Mouse (Mus musculus) intestine, postnatal 0 days (tissue): ENCODE data around the gene Atxn1. TPM values are rescaled to one million over a fixed set of nuclear protein-coding genes. Genes with fewer than 3 reads are reported as not detected.

Experiments used
- ATAC-seq: fragments of 200-750 bp; cut with Nextera tagmentation; 2 replicates; pipeline ENCODE4 v1.8.0; 2017; ENCODE audit warnings: mild to moderate bottlenecking, moderate TSS enrichment, moderate library complexity
- H3K27ac ChIP-seq: fragments of 300-500 bp; sonication (generic); 2 replicates; pipeline ENCODE4 v1.5.1; 2014; ENCODE audit warnings: mild to moderate bottlenecking, low read depth, low read length, moderate library complexity
- H3K27me3 ChIP-seq: fragments of 300-500 bp; sonication (generic); replicated peaks from 2 replicates; pipeline ENCODE4 v1.6.1; 2014; ENCODE audit warnings: low read length, mixed read lengths; ENCODE audit not compliant: control insufficient read depth, insufficient read depth
- H3K36me3 ChIP-seq: fragments of 300-500 bp; sonication (generic); 2 replicates; pipeline ENCODE4 v1.6.1; 2014; ENCODE audit warnings: mild to moderate bottlenecking, moderate library complexity; ENCODE audit not compliant: control insufficient read depth, insufficient read depth
- H3K4me1 ChIP-seq: fragments of 300-500 bp; sonication (generic); replicated peaks from 2 replicates; pipeline ENCODE4 v1.6.1; 2014; ENCODE audit warnings: antibody characterized with exemption, low read length, mixed read lengths; ENCODE audit not compliant: control insufficient read depth, insufficient read depth
- H3K4me2 ChIP-seq: fragments of 300-500 bp; sonication (generic); replicated peaks from 2 replicates; pipeline ENCODE4 v1.6.1; 2014; ENCODE audit warnings: low read depth, mild to moderate bottlenecking, moderate library complexity
- H3K4me3 ChIP-seq: fragments of 300-500 bp; sonication (generic); 2 replicates; pipeline ENCODE4 v1.5.1; 2014; ENCODE audit warnings: low read depth, low read length
- H3K9ac ChIP-seq: fragments of 300-500 bp; sonication (generic); 2 replicates; pipeline ENCODE4 v1.6.1; 2014; ENCODE audit warnings: mild to moderate bottlenecking, low read depth, low read length
- H3K9me3 ChIP-seq: fragments of 300-500 bp; sonication (generic); 2 replicates; pipeline ENCODE4 v1.6.1; 2016; ENCODE audit warnings: mixed run types; ENCODE audit not compliant: control insufficient read depth
- CTCF ChIP-seq: sonication (generic); IDR thresholded peaks from 2 replicates; pipeline ENCODE4 v1.5.1; 2016; ENCODE audit warnings: low read depth, mild to moderate bottlenecking, control low read depth, antibody characterized with exemption, moderate library complexity
- WGBS: fragments of 180-500 bp; shearing (Covaris S2); extraction: QIAGEN DNeasy Blood & Tissue Kit; methylation state at CpG from one replicate; pipeline ENCODE4 v1.1.7; 2014; 5-methylcytosine and 5-hydroxymethylcytosine counted together
- polyA plus RNA-seq: library from polyadenylated mRNA; unstranded; fragments of >200 nt; fragmentation: Nextera tagmentation; extraction: Ambion mirVana; gene quantifications from 2 replicates; pipeline ENCODE4 v1.2.1, GENCODE M21; 2015

Atxn1 gene
- polyA plus RNA-seq, 1 experiment from 2014 or later = 6.1 TPM

DNA sequence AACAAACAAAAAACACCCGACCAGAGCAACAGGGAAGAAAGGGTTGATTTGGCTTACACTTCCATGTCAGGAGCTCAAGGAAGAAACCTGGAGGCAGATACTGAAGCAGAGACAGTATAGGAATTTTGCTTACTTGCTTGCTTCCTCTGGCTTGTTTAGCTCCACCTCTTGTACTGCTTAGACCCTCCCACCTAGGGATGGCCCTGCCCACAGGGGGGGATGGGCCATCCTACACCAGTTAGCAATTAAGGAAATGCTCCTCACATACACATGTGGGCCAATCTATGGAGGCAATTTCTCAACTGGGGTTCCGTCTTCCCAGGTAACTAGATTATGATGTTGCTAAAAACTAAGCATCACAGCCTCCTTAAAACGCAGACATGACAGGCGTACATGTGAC is 39.5 kb downstream of the Atxn1 start:
- no peak overlapping the region for H3K27ac ChIP-seq
- no peaks in the 10 kb centered on the region for H3K36me3 ChIP-seq
- 79% methylated on average over 4 of the region's 4 CpGs for WGBS

DNA sequence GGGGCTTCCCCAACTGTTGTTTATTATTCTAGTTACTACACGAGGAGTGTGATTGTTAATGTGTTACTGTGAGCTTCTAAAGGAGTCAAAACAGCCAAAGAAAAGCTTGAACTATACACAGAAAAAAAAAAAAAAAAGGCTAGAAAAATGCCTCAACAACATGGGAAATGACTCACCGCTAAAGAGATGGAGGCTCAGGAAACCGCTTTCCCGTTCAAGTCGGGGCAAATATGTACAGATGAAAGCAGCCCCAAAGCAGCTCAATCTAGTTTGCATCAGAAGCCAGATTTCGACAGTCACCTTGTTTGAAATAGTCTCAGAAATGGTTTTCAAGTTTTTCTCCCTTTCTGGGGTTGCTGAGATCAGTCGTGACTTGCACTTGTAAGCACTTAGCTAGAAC is 40.3 kb downstream of the Atxn1 start:
- no peaks in the 10 kb centered on the region for H3K4me1 ChIP-seq
- no peak overlapping the region for H3K4me3 ChIP-seq
- H3K27me3 ChIP-seq = no peaks in the 10 kb centered on the region
- no peak overlapping the region for H3K9ac ChIP-seq
- H3K4me2 ChIP-seq = no peak overlapping the region
- H3K27ac ChIP-seq = no peak overlapping the region
- WGBS = 63% methylated on average over 7 of the region's 7 CpGs
- H3K9me3 ChIP-seq = no peaks in the 10 kb centered on the region
- no peaks in the 10 kb centered on the region for H3K36me3 ChIP-seq
- TF ChIP-seq CTCF = no peak
- no peak for ATAC-seq

More for the DNA sequence above, 39.5 kb downstream of the Atxn1 start:
- H3K27me3 ChIP-seq = no peaks in the 10 kb centered on the region
- ATAC-seq = no peak
- no peaks in the 10 kb centered on the region for H3K4me1 ChIP-seq
- no peak for TF ChIP-seq CTCF
- no peak overlapping the region for H3K9ac ChIP-seq
- no peak overlapping the region for H3K4me2 ChIP-seq
- H3K4me3 ChIP-seq = no peak overlapping the region
- H3K9me3 ChIP-seq = no peaks in the 10 kb centered on the region

- Histone ChIP-seq H3K4me1 (no peaks in the 10 kb centered on the region), H3K4me2 (no peak overlapping the region), H3K27me3 (no peaks in the 10 kb centered on the region), H3K9me3 (no peaks in the 10 kb centered on the region), H3K27ac (no peak overlapping the region), H3K36me3 (no peaks in the 10 kb centered on the region), H3K4me3 (no peak overlapping the region), H3K9ac (no peak overlapping the region)
- WGBS = 100% methylated on average over 1 of the region's 1 CpGs
- TF ChIP-seq CTCF = no peak
- no peak for ATAC-seq
These were observed 41.7 kb downstream of the Atxn1 start for GRCm38 (mm10) chr13:45923086-45923485.

DNA sequence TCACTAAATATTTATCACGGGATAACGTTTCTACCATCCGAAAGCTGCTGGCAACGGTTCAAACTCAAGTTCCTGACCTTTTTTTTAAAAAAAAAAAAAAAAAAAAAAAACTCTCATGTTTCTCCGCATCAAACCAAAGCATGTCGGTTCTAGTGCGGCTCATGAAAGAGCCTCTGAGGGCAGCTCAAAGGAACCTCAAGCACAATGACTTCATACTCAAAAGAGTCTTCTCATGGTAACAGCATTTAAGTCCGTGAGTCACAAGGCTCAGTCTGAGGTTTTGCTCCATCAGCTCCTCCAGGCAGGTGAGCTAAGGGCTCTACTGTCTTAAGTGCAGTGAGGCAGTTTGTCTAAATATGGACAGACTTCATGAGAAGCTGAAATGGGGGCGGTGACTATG is 42.3 kb downstream of the Atxn1 start:
- H3K4me3 ChIP-seq = no peak overlapping the region
- ATAC-seq = no peak
- WGBS = 54% methylated on average over 9 of the region's 9 CpGs
- TF ChIP-seq CTCF = no peak
- H3K36me3 ChIP-seq = no peaks in the 10 kb centered on the region
- no peak overlapping the region for H3K9ac ChIP-seq
- no peaks in the 10 kb centered on the region for H3K27me3 ChIP-seq
- no peak overlapping the region for H3K4me2 ChIP-seq
- H3K9me3 ChIP-seq = no peaks in the 10 kb centered on the region
- H3K27ac ChIP-seq = no peak overlapping the region
- no peaks in the 10 kb centered on the region for H3K4me1 ChIP-seq

DNA sequence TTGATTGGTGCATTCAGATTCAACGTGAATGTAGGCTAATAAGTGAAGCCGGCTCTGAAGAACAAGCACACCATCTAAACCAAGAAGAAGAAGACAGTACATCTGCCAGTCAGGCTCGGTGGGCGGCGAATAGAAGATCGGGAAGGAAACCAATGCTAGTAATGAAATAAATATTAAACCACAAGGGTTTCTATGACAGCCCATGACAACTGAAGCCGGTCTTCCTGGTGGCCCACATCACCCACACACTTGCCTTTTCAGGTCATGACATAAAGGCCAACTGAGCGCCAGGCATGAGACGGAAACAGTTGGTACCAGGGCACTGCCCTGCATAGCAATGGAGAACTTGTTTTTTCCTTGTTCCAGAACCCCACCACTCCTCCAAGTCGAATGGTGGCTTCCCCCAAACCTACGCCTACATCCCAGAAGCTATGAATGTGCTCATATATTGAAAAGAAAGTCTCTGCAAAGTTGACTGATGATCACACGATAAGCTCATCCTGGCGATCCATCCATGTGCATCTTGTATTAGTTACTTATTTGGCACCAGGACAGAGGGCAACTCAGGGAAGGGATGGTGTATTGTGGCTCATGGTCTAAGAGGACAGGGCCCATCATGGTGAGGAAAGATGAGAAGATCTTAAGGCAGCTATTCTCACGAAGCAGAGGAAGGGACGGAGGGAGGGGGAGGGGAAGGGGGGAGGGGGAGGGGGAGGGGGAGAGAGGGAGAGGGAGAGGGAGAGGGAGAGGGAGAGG is 45.7 kb downstream of the Atxn1 start:
- Histone ChIP-seq H3K9ac (no peak overlapping the region), H3K4me3 (no peak overlapping the region), H3K4me1 (no peaks in the 10 kb centered on the region), H3K27me3 (no peaks in the 10 kb centered on the region), H3K27ac (no peak overlapping the region), H3K36me3 (no peaks in the 10 kb centered on the region), H3K4me2 (no peak overlapping the region), H3K9me3 (no peaks in the 10 kb centered on the region)
- TF ChIP-seq CTCF = no peak
- 96% methylated on average over 13 of the region's 15 CpGs for WGBS
- no peak for ATAC-seq

DNA sequence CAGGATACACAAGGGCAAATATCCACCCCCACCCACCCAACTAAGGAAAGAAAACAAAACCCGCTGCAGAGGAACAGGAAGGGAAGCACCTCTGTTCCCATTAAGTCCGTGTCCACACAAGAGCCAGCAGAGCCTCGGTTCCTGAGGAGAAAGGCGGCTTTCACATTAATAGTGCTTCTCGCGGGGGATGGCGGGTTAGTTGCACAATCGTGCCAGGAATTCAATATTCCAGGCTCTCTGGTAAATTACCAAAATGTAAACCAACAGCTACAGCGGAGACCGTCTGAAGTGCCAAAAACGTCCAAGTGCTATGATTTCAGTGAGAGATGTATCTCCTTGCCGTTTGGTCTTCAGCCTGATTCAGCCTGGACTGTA is 46.8 kb downstream of the Atxn1 start:
- Histone ChIP-seq H3K4me1 (no peaks in the 10 kb centered on the region), H3K4me3 (no peak overlapping the region), H3K27ac (no peak overlapping the region), H3K36me3 (no peaks in the 10 kb centered on the region), H3K4me2 (0 out of 2 replicates have a peak overlapping the region, but pooled peaks have one; percentile 3), H3K9ac (no peak overlapping the region), H3K27me3 (no peaks in the 10 kb centered on the region), H3K9me3 (no peaks in the 10 kb centered on the region)
- ATAC-seq = no peak
- no peak for TF ChIP-seq CTCF
- WGBS = 61% methylated on average over 12 of the region's 12 CpGs
